28 mouse cellular contexts compared by ENCODE assay signal in genomic region chr6:100647196-100647595, GRCm38 (mm10). TPM values are rescaled to one million over a fixed set of nuclear protein-coding genes. Genes with fewer than 3 reads are reported as not detected.
A peak's percentile ranks its signal among the peaks of the same experiment; 100 is the strongest.
DNase-seq lines count a peak whose midpoint lies in the region; ATAC-seq and TF ChIP-seq lines count a peak whose summit lies in the region.
"Had no signal": no experiment of that assay in that cellular context is flagged by ENCODE, and none has a peak within 500 bp of the region (broad histone marks: within the 10 kb centered on the region; RNA-seq: fewer than 3 reads in every experiment).

No protein-coding gene starts in this region.

- no peaks in the 10 kb centered on the region for H3K27me3 ChIP-seq in heart, embryonic 10.5 days (ENCODE audit: insufficient read depth, poor library complexity, severe bottlenecking)
- no peaks in the 10 kb centered on the region for H3K27me3 ChIP-seq in midbrain, embryonic 15.5 days (replicated peaks)
- H3K27me3 ChIP-seq: embryonic facial prominence, embryonic 13.5 days; forebrain, embryonic 12.5 days; heart, embryonic 15.5 days; intestine, embryonic 15.5 days; limb, embryonic 15.5 days; neural tube, embryonic 15.5 days had no signal

- H3K4me2 ChIP-seq in midbrain, embryonic 15.5 days: no peak overlapping the region
- H3K4me2 ChIP-seq: embryonic facial prominence, embryonic 13.5 days; forebrain, embryonic 12.5 days; heart, embryonic 15.5 days; hindbrain, embryonic 15.5 days; intestine, embryonic 15.5 days; limb, embryonic 15.5 days; lung, embryonic 14.5 days; neural tube, embryonic 15.5 days had no signal

- H3K36me3 ChIP-seq in heart, embryonic 10.5 days: 0 out of 2 replicates have a peak, but pooled peaks cover 9% of the 10 kb centered on the region
- H3K36me3 ChIP-seq in midbrain, embryonic 15.5 days (replicated peaks): no peaks in the 10 kb centered on the region
- H3K36me3 ChIP-seq: forebrain, embryonic 12.5 days; heart, embryonic 15.5 days; hindbrain, embryonic 15.5 days; intestine, embryonic 15.5 days; limb, embryonic 15.5 days; neural tube, embryonic 15.5 days had no signal

- H3K4me1 ChIP-seq in bone marrow macrophage, adult 2 months (ENCODE audit: control insufficient read depth, insufficient read depth, low read length): peaks cover 11% of the 10 kb centered on the region
- peaks cover 4% of the 10 kb centered on the region; the same call in 1 of the 2 replicates for H3K4me1 ChIP-seq in heart, embryonic 10.5 days
- peaks cover 6% of the 10 kb centered on the region; the same call in 1 of the 2 replicates for H3K4me1 ChIP-seq in midbrain, embryonic 15.5 days
- H3K4me1 ChIP-seq: midbrain, embryonic 10.5 days had no signal

- peak; percentile 11 for DNase-seq in lung, postnatal 36 days
- DNase-seq in lung, postnatal 10 days: no peak
- DNase-seq in kidney, postnatal 14 days: peak; percentile 16
- DNase-seq in heart, embryonic 10.5 days (ENCODE audit: low spot score): no peak
- no peak for DNase-seq in left cerebral cortex, postnatal 36 days (ENCODE audit: low spot score in 2 of 2)
- DNase-seq: adrenal gland, adult 2 months; cerebellum, adult 2 months; cerebellum, postnatal 25 days; embryo, embryonic 11 days; gastrocnemius, postnatal 25 days; heart, adult 2 months; heart, postnatal 4 days; left cerebral cortex, postnatal 4 days; lung, embryonic 14.5 days; thymus, postnatal 14 days had no signal

- no peak for TF ChIP-seq CTCF in bone marrow macrophage, adult 2 months (IDR thresholded peaks at IDR 0.05; ENCODE audit: low read depth, low read length)

- H3K4me3 ChIP-seq in bone marrow macrophage, adult 2 months (ENCODE audit: insufficient read depth, low read length): no peak overlapping the region
- H3K4me3 ChIP-seq in heart, embryonic 10.5 days: no peak overlapping the region
- no peak overlapping the region for H3K4me3 ChIP-seq in midbrain, embryonic 15.5 days
- H3K4me3 ChIP-seq: embryonic facial prominence, embryonic 13.5 days; erythroblast, embryonic 14.5 days; forebrain, embryonic 12.5 days; heart, adult 2 months; heart, embryonic 15.5 days; hindbrain, embryonic 15.5 days; intestine, embryonic 15.5 days; left cerebral cortex, adult 2 months; limb, embryonic 15.5 days; midbrain, embryonic 10.5 days; neural tube, embryonic 15.5 days had no signal

- TF ChIP-seq POLR2A in bone marrow macrophage, adult 2 months (IDR thresholded peaks at IDR 0.05; ENCODE audit: borderline replicate concordance, low read depth, low read length): no peak

- H3K9ac ChIP-seq in midbrain, embryonic 15.5 days: no peak overlapping the region
- H3K9ac ChIP-seq: embryonic facial prominence, embryonic 13.5 days; forebrain, embryonic 12.5 days; heart, embryonic 15.5 days; hindbrain, embryonic 15.5 days; intestine, embryonic 15.5 days; limb, embryonic 15.5 days; liver, embryonic 14.5 days; lung, embryonic 14.5 days; neural tube, embryonic 15.5 days had no signal

- H3K27ac ChIP-seq in bone marrow macrophage, adult 2 months (ENCODE audit: insufficient read depth, low read depth, low read length): peak overlapping the region; percentile 54
- no peak overlapping the region for H3K27ac ChIP-seq in heart, embryonic 10.5 days
- H3K27ac ChIP-seq in midbrain, embryonic 15.5 days: no peak overlapping the region
- H3K27ac ChIP-seq: embryonic facial prominence, embryonic 13.5 days; forebrain, embryonic 12.5 days; heart, adult 2 months; heart, embryonic 15.5 days; hindbrain, embryonic 15.5 days; intestine, embryonic 15.5 days; left cerebral cortex, adult 2 months; limb, embryonic 15.5 days; liver, embryonic 14.5 days; midbrain, embryonic 10.5 days; neural tube, embryonic 15.5 days had no signal

- ATAC-seq in midbrain, embryonic 15.5 days (replicated peaks): no peak
- ATAC-seq: intestine, embryonic 15.5 days had no signal

- intact Hi-C loops in left cerebral cortex, postnatal 36 days (cut with DNase I): loop anchor here (5.0 to 10.0 kb wide), 3 partner anchors 362 to 995 kb away; partner anchors contain the start of gene Rybp

- H3K9me3 ChIP-seq in heart, embryonic 10.5 days: no peaks in the 10 kb centered on the region
- H3K9me3 ChIP-seq in midbrain, embryonic 15.5 days: no peaks in the 10 kb centered on the region
- H3K9me3 ChIP-seq: embryonic facial prominence, embryonic 13.5 days; forebrain, embryonic 12.5 days; heart, embryonic 15.5 days; hindbrain, embryonic 15.5 days; intestine, embryonic 15.5 days; limb, embryonic 15.5 days; midbrain, embryonic 10.5 days; neural tube, embryonic 15.5 days had no signal

- WGBS in heart, embryonic 10.5 days: 78% methylated on average over 5 of the region's 5 CpGs
- WGBS in midbrain, embryonic 15.5 days: 75% methylated on average over 5 of the region's 5 CpGs

RNA-seq across cellular contexts. Expression of gene Shq1, which starts 23.8 kb away (rescaled TPM):
- polyA plus RNA-seq in bone marrow macrophage, adult 2 months (2012; ENCODE audit: insufficient read depth, insufficient read length, missing spikeins): 2.1 and 2.7 TPM in 2 replicates
- 15.4 and 17.8 TPM in 2 replicates for polyA plus RNA-seq in heart, embryonic 10.5 days (2016; fragmentation: Nextera tagmentation; extraction: Ambion mirVana)
- total RNA-seq in left cerebral cortex, postnatal 36 days (2021): 1 to 10 TPM; 4.5 to 6.1 TPM
- 9.2 and 10.7 TPM in 2 replicates for polyA plus RNA-seq in midbrain, embryonic 15.5 days (2015; fragmentation: Nextera tagmentation; extraction: Ambion mirVana)

RNA-seq across cellular contexts. Expression of gene Gxylt2, which starts 57.3 kb away (rescaled TPM):
- not detected in 2 replicates for polyA plus RNA-seq in bone marrow macrophage, adult 2 months (2012; ENCODE audit: insufficient read depth, insufficient read length, missing spikeins)
- 0.74 and 1.3 TPM in 2 replicates for polyA plus RNA-seq in heart, embryonic 10.5 days (2016; fragmentation: Nextera tagmentation; extraction: Ambion mirVana)
- 1 to 10 TPM in 1 of 2 experiments, under 1 TPM in 1; 0.96 to 1.3 TPM for total RNA-seq in left cerebral cortex, postnatal 36 days (2021)
- polyA plus RNA-seq in midbrain, embryonic 15.5 days (2015; fragmentation: Nextera tagmentation; extraction: Ambion mirVana): 1.2 and 1.6 TPM in 2 replicates
- polyA plus RNA-seq: erythroblast, embryonic 14.5 days had no signal

Comparison
In these comparisons a context has a peak if more than half of its experiments do, and no peak if none do; other contexts are left out.
1. DNase-seq: peak in lung, postnatal 36 days (single experiment) and kidney, postnatal 14 days (single experiment); none in lung, postnatal 10 days (single experiment), heart, embryonic 10.5 days (single experiment) and left cerebral cortex, postnatal 36 days (0 of 2).